8 mouse cellular contexts compared by ENCODE assay signal in the genomic region with DNA sequence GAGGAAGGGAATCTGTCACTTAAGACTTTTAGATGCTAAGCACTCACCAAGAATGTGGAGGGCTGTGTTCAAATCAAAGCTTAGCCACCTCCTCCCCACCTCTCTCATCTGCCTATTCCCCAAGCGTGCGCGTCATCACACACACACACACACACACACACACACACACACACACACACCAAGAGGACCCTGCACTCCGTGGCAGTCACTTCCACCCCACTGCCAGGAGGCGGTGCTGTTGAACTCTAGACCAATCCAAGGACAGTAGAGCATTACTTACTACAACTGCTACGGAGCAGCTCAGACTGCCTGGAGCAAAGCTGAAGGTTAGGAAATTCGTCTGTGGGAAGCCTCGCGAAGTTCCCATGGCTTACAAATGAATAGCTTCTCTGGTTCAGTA. TPM values are rescaled to one million over a fixed set of nuclear protein-coding genes. Genes with fewer than 3 reads are reported as not detected.
DNase-seq lines count a peak whose midpoint lies in the region; ATAC-seq and TF ChIP-seq lines count a peak whose summit lies in the region.

No protein-coding gene starts in this region.

- DNase-seq in Patski (ENCODE audit: low read depth, low spot score), result no peak
- DNase-seq in gastrocnemius, postnatal 14 days, result peak; percentile 87
- peak; percentile 26 for DNase-seq in induced T-regulatory cell, adult 2 months (ENCODE audit: low read depth)
- DNase-seq in left cerebral cortex, postnatal 36 days (ENCODE audit: low spot score in 2 of 2), result peak; percentile 66 to 71
- DNase-seq in right cerebral cortex, postnatal 14 days, result peak; percentile 65
- peak; percentile 81 for DNase-seq in urinary bladder, postnatal 14 days (ENCODE audit: low spot score)

- TF ChIP-seq CTCF in Patski (IDR thresholded peaks at IDR 0.05), result no peak

- in situ Hi-C loops in Patski (cut with MboI; ENCODE audit: low pct_unique_long_range_greater_than_20kb), result loop anchor here (5.0 kb wide), 1 partner anchor 163 kb away; no protein-coding TSS in a partner anchor

- H3K27me3 ChIP-seq in Patski, result no peaks in the 10 kb centered on the region

- intact Hi-C loops in gastrocnemius, postnatal 14 days (cut with DNase I; ENCODE audit: low total_unique reads), result loop anchor here (5.0 to 10.0 kb wide), 4 partner anchors 128 to 287 kb away; no protein-coding TSS in a partner anchor
- intact Hi-C loops in left cerebral cortex, postnatal 36 days (cut with DNase I), result loop anchor here (5.0 to 10.0 kb wide), 3 partner anchors 126 to 248 kb away; no protein-coding TSS in a partner anchor

- peak; percentile 57 for ATAC-seq in Patski
- peak; percentile 65 for ATAC-seq in common myeloid progenitor, adult 5-6 weeks (replicated peaks; ENCODE audit: low read depth, poor library complexity, severe bottlenecking)
- peak; percentile 85 for ATAC-seq in megakaryocyte-erythroid progenitor cell, adult 5-6 weeks (replicated peaks; ENCODE audit: low FRiP score, low TSS enrichment, poor library complexity, severe bottlenecking)

- CTCF ChIA-PET in Patski (lab: Charles Lee), result interaction anchor here (0.6 to 3.1 kb wide), 22 partner anchors 10 to 289 kb away, joined by 3 to 16 read pairs (median 4); no protein-coding TSS in a partner anchor

- POLR2A ChIA-PET in Patski (lab: Charles Lee), result no interaction called here

RNA-seq across cellular contexts. Expression of a gene that starts 1.2 kb away (rescaled TPM):
- not detected for polyA plus RNA-seq in Patski (2021)
- total RNA-seq in common myeloid progenitor, adult 5-6 weeks (2017), result 5.6 and 5.8 TPM in 2 replicates
- 10 to 100 TPM; 19.3 to 27.9 TPM for total RNA-seq in gastrocnemius, postnatal 14 days (2021)
- total RNA-seq in left cerebral cortex, postnatal 36 days (2021), result 10 to 100 TPM in 1 of 2 experiments, 1 to 10 TPM in 1; 7.1 to 13.5 TPM
- total RNA-seq in megakaryocyte-erythroid progenitor cell, adult 5-6 weeks (2014; fragmentation: Nextera tagmentation), result 0.52 and 3.5 TPM in 2 replicates
- total RNA-seq in megakaryocyte-erythroid progenitor cell, adult 5-6 weeks (2017), result 1.7 and 1.8 TPM in 2 replicates

RNA-seq across cellular contexts. Expression of a gene that starts 14.0 kb away (rescaled TPM):
- not detected for polyA plus RNA-seq in Patski (2021)
- not detected in 2 replicates for total RNA-seq in common myeloid progenitor, adult 5-6 weeks (2017)
- total RNA-seq in gastrocnemius, postnatal 14 days (2021), result under 1 TPM; 0.20 to 0.43 TPM
- 10 to 100 TPM; 36.1 to 37.9 TPM for total RNA-seq in left cerebral cortex, postnatal 36 days (2021)
- total RNA-seq in megakaryocyte-erythroid progenitor cell, adult 5-6 weeks (2014; fragmentation: Nextera tagmentation), result not detected in 2 replicates
- not detected in 2 replicates for total RNA-seq in megakaryocyte-erythroid progenitor cell, adult 5-6 weeks (2017)

RNA-seq across cellular contexts. Expression of a gene that starts 34.2 kb away (rescaled TPM):
- 0.01 TPM for polyA plus RNA-seq in Patski (2021)
- total RNA-seq in common myeloid progenitor, adult 5-6 weeks (2017), result 118 TPM in 2 replicates
- total RNA-seq in gastrocnemius, postnatal 14 days (2021), result 10 to 100 TPM; 60.5 to 73.6 TPM
- 1 to 10 TPM; 5.0 to 5.2 TPM for total RNA-seq in left cerebral cortex, postnatal 36 days (2021)
- total RNA-seq in megakaryocyte-erythroid progenitor cell, adult 5-6 weeks (2014; fragmentation: Nextera tagmentation), result 4.0 and 7.3 TPM in 2 replicates
- 3.9 and 13.0 TPM in 2 replicates for total RNA-seq in megakaryocyte-erythroid progenitor cell, adult 5-6 weeks (2017)

Comparison
In these comparisons a context has a peak if more than half of its experiments do, and no peak if none do; other contexts are left out.
1. RNA of a gene that starts 14.0 kb away (total RNA-seq): 36.1 to 37.9 TPM in left cerebral cortex, postnatal 36 days; 0.20 to 0.43 TPM in gastrocnemius, postnatal 14 days, not detected in common myeloid progenitor, adult 5-6 weeks and not detected in megakaryocyte-erythroid progenitor cell, adult 5-6 weeks; every median in the first group is over 10 times any median in the second.
2. Peak in every context shown above with its lines, with median percentiles within 50 percentile points of each other: ATAC-seq.